Mouse (Mus musculus) frontal cortex, postnatal 14 days (tissue): ENCODE measurements at regions not wholly inside any gene's neighbourhood (a gene's known extent, or its start where the extent isn't known, plus 50 kb on each side); places are given as distances from the start of the nearest gene placed in this dataset.
"Not testable (repeated sequence)": the region's sequence is repeated elsewhere in the genome, so short reads cannot be mapped to it uniquely, and the experiment has no call there.

Source experiments
- DNase-seq, 2 experiments: peaks; one replicate each; pipeline ENCODE4 v3.0.0; 2022; ENCODE audit warnings: low spot score in 2 of 2

DNA sequence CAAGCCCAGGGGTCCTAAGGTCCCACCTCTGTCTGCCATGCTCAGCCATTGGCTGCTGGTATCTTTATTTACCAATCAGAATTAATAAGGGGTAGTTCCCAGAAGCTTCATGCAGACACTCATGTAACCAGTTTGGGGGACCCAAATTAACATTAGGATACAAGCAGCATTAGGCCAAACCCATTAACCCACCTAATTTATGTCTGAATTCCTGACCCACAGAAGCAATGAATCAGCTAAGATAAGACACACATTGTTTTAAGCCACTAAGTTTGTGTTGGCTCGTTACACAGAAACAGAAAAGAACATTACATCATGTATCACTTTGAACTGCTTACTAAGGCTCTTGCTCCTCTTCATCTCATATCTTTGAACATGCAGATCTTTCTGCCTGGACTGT is 461.0 kb downstream of the Lmo7 start:
- no peak for DNase-seq

DNA sequence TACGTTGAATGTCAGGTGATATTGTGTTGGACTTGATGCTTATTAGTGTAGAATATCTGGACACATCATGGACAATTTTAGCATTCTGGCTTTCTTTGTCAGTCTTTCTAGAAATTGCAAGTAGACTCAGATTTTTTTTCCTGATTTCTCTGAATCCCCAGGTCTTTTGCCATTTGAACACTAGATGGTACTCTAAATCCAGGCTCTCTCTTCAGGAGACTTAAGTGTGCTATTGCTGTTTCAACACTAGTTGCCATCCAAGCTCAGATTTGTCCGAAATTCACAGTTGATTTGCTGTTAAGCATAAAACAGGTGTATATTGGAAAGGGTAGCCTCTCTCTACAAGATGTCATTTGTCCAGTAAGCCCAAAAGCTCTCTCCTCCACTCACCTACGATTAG is 451.5 kb downstream of the Lmo7 start:
- DNase-seq = no peak

DNA sequence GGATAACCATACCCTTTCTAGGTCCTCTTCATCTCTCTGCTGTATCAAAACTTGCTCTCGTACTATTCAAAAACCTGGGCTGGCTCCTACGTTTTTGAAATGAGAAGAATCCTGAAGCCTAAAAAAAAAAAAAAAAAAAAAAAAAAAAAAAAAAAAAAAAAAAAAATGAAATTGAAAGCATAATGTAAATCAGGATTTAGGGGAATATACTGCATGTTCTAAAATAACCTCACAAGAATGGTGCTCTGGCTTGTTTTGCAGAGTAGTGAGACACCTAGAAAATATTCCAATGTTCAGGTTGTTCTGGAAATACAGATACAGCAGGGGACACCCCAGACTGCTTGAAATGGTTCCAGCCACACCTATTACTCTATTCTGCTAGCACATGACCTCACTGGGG is 442.0 kb downstream of the Lmo7 start:
- DNase-seq = no peak

DNA sequence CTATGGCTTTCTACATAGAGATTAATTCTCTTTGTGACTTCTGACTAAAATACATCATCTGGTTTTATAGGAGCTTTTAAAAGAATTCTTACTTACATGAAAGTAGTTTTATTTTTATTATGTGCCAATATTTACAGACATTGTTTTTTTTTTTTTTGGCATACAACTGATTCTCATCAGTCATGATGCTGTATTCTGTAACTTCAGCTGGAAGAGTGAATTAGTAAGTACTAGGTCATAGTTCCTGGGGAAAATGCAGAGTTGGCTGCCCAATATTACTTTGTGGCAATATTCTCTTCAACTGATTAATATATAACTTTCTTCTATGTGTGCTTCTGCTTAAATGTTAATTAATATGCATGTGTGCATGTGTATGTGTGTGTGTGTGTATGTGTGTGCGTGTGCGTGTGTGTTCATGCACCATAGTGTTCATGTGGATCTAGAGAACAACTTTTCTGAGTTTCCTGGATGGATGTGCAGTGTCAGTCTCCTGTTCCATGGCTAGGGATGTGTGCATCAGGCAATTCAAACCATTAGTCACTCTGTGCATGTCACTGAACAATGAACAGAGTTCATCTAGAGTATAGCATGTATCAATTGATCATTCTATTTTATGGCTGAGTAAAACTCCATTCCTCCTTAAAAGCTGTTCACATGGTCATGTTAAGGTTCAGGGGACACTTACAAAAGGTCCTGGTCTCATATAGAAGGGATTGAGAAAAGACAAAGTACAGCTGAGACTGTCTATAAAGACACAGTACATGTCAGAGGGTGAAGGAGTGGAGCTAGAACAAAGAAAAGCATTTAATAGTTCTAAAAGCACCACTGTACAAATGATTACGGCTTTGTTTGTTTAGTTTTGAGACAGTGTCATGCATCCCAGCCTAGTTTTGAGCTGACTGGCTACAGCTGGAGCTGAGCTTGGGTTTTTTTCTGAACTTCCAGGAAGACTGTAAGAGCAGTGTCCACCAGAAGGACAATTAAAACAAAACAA is 431.8 kb downstream of the Lmo7 start:
- DNase-seq = no peak

DNA sequence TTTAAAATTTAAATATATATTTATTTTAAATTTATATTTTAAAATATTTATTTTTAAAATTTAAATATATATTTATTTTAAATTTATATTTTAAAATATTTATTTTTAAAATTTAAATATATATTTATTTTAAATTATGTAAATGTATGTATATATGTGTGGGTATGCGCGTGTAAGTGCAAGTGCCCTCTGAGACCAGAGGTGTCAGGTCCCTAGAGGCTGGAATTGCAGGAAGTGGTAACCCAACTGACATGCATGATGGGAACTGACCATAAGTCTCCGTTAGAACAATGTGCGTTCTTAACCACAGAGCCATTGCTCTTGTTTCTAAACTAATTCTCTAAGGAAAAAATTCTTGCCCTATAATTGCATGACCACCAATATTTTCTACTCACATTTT is 420.7 kb downstream of the Lmo7 start:
- DNase-seq = not testable (repeated sequence)

DNA sequence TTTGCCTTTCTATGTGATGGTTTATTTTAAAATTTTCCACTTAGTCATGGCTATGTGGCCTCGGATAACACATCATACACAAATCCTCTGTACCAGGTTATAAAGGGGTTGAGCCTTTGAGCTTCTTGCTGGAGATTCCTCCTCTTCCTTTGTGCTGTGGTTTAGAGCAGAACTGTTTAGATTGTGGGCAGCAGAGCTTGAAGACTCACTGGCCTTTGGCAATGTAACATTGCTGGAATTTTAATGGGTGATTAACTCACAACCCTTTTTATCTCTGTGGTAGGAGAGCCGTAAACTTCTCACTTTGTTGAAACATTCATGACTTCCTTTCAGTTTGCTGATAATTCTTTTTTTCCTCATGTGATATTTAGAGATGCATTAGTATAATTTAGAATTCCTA is 413.0 kb downstream of the Lmo7 start:
- no peak for DNase-seq

DNA sequence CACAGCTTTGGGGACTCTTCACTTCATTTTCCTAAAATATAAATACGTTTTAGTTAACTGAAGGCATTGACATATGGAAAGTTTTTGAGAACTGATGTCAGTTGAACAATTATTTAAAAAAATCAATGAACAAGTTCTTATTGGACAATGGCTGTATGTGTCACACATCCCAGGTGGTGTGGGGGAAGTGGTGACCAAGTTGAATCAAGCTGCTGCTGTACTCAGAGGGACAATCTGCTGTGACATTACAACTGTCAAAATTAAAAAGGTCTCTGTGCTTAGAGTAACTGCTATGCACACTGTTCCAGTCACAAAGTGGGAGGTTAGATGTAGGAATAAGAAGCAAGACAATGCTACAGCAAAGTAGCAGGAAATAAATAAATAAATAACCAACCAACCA is 409.2 kb downstream of the Lmo7 start:
- DNase-seq = no peak

DNA sequence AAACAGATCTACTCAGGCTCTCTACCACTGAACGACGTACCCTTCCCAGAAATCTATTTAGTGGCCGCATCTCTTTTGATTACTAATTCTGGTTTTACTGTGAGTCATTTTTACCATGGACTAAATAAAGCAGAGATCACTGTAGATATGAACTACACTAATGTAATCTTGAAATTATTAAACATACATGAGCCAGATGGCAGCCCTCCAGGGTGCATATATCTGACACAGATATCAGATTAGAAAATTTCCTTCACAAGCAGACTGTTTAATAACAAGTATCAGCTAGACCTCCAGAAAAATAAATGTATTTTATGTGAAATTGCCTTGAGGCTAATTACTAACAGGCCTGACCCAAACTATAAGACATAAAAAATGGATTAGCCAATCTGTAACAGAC is 388.4 kb downstream of the Lmo7 start:
- DNase-seq = no peak

DNA sequence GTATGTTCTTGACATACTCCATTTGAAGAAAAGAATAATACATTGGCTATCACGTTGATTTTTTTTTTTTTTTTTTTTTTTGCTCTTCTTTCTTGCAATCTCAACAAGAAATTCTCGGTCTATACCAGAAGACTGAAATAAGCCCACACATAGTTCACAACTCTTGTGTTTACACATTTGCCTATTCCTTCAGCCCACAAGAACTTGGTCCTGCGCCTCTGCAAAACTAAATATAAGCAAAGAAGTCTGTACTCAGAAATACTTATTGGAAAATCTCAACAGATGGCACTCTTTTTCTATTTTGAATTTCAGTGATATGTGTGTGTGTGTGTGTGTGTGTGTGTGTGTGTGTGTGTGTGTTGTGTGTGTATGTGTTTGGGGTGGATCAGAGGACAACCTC is 376.4 kb downstream of the Lmo7 start:
- DNase-seq = no peak

DNA sequence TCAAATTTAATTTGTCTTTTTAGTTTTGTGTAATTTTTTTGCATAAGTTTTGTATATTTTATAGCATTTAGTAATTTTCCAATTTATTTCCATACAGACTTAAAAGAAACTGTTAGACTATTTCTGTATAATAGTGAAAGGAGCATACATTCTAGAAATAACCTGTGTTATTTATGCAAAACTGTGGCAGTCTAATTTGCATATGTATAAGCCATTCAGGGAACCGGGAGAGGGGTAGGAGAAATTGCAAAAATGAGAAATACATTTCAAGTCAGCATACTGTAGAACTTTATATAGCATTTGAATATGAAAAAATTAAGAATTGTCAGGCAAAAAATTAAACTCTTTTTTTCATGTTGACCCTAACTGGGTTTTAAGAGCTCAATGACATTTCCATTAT is 364.3 kb downstream of the Lmo7 start:
- DNase-seq = no peak

DNA sequence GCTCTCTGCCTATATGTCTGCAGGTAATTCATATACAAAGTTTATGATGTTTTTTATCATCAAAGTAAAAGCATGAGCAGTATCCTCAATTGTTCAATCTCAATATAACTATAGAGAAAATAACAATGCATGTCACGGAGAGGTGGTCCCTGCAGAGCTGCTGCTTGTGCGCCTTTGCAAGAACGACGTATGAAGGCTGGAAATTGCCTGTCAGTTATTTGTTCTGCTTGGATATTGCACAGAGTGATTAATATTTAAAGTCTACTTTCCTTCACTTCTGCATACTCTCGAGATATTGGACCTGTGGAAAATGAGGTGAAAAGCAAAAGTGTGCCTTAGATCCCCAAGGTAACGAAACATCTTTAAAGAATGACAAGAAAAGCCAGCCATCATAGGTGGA is 362.8 kb downstream of the Lmo7 start:
- no peak for DNase-seq

DNA sequence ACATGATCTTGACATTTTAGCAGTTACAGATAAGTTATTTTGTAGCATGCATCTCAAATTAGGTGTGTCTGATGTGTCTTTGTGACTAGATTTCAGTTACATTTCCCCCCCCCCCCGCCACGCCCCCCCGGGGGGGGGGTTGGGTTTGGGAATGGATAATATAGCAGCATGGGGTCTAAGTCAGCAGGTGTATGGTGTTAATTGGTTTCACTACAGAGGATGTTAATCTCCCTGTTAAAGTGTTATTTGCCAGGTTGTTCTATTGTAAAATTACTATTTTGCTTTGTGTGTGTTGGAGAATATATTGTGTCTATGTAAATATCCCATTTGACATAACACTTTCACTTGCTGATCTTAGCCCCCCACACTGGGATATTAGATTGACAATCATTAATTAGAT is 319.2 kb downstream of the Lmo7 start:
- no peak for DNase-seq

DNA sequence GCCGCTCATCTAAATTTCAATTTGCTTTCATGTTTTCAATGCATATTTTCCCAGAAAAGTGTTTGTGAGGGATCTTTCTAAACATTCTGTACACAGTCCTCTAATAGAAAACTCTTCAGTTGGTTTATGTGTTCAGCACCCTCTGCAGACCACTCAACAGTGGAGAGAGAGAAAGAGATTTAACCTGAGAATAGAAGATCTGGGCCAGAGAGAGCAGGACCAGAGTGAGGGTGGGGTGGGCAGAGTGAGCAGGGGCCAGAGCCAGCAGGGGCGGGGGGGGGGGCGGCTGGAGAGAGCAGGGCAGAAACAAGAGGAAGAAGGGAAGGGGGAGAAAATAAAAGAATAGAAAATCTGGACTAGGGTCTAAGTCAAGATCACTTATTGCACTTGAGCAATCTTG is 318.7 kb downstream of the Lmo7 start:
- DNase-seq = no peak

DNA sequence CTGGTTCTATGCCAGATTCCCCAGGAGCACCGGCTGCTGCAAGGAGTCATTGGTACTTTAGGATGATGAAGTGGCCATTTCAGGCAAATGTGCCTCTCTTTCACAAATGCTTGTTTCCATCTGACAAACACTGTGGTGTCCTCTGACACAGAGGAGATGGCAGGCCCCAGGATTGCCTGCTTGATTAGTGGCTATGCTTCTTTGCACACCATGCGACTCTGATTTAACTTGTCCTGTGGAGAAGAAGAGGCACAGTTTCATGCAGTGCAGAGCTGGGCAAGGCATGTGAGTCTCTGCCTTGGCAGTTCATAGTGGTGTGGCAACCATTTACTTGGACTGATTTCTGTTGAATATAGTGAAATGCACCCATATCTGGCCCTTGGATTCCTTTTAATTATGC is 308.4 kb downstream of the Lmo7 start:
- DNase-seq = no peak

DNA sequence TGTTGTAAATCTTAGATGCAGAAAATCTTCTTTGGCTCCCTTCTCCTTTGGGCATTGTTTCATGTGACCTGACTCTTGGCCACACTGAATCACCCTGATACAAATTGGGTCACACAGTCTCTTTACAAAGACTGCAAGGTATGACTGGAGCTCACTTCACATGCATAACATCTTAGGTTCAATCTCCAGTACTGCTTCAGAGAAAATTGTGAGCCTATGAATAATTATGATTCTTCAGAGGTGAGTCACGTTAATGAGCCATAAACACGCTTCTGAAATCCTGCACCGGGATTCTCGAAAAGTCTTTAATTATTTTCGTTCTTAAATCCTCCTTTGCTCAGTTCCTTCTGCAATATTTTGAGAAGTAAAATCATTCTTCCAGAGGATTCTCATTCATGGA is 307.7 kb downstream of the Lmo7 start:
- no peak for DNase-seq

DNA sequence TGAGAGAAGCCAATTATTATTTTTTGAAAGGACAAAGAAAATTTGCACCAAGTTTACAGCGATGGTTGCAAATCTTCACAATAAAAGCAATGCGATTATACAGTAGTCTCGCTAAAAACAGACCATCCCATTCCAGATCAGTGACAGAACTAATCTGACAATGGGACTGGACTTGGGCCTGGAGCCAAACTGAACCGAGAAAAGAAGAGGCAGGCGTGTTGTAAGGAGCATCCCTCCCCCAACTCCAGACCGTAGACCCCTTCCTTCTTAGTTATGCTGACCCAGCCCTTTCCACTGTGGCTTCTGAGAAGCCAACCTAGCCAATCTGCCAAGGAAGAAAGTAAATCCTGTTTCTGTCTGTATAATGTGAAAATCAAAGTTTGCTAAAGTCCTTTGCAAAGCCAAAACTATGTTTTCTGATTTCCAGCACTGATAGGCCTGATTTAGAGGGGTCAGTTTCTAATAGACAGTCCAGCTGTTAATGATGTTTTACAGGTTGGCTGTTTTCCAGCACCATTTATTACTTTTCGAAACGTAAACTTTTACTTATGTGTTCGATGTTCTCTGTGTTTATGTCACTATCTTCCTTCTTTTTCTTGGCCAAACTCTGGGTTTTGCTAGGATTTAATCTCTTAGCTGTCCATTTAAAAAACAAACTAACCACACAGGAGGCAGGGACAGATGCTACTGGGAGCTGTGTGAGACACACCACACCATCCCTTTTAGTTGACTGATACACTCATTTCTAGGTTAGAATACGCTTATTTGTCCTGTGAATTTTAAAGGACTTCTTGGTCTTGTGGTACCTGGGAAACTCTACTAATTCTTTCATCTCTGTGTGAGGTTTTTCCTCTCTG is 301.5 kb downstream of the Lmo7 start:
- no peak for DNase-seq

DNA sequence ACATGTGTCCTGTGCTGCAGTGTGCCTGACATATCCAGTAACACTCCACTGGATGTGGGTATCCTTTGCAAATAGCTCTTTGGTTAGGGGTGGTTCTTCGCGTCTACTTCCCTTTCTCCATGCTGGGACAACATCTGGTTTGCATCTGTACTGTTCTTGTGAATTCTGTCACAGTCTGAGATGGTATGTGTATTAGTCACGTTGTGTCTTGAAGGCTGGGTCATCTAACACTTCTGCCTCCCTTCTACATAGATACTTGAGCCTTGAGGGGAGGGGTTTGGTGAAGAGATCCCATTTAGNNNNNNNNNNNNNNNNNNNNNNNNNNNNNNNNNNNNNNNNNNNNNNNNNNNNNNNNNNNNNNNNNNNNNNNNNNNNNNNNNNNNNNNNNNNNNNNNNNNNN is 294.9 kb downstream of the Lmo7 start:
- DNase-seq = no peak

DNA sequence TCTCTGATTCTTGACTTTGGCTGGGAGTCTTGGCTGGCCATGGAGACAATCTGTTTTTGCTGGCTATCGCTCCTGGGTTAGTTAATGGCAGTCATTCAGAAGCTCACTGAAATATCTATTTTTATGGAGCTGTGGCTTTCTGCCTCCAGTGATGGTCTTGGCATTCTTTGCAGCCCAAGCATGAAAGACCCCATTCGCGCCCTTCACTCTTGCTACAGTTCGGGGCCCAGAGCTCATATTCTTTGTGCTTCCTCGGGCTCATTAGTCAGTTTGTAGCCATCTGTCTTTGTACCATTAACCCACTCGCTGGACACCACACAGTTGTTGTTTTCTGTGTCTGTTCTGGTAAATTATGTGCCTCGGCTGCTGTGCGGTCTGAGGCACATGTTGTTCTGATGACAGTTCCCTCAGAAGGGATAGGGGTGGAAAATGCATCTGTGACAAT is 290.4 kb downstream of the Lmo7 start:
- no peak for DNase-seq

DNA sequence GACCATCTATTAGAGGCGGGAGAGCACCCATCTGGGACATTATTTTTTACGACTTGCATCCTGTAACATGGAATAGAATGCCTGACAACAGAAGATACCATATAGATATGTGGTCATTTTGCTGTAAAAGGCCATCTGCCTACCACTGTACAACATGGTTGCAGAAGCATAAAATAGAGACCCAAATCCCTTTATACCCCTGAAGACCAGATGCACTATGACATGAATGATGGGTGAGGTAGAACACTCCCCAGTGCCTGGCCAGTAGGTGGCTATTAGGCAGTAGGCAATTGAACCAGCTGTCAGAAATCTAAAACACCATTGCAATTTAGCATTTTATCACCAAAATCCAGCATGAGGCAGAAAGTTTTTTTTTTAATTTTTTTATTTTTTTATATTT is 289.6 kb downstream of the Lmo7 start:
- no peak for DNase-seq

DNA sequence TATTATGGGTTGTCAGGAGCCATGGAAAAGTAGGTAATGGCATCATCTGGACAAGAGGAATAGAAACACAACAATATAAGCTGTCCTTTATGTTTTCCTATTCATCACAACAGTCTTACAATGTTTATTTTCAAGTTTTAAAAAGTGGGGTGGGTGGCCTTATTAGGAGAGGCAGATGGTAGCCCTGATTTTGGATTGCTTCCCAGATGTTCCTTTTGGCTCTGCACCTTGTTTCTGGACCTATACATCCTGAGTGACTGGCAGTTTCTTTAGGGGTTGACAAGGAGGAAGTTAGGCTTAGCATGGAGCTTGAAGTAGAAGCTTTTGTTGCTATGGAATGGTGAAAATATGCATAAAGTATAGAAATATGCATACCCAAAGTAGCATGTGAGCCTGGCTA is 286.8 kb downstream of the Lmo7 start:
- no peak for DNase-seq

DNA sequence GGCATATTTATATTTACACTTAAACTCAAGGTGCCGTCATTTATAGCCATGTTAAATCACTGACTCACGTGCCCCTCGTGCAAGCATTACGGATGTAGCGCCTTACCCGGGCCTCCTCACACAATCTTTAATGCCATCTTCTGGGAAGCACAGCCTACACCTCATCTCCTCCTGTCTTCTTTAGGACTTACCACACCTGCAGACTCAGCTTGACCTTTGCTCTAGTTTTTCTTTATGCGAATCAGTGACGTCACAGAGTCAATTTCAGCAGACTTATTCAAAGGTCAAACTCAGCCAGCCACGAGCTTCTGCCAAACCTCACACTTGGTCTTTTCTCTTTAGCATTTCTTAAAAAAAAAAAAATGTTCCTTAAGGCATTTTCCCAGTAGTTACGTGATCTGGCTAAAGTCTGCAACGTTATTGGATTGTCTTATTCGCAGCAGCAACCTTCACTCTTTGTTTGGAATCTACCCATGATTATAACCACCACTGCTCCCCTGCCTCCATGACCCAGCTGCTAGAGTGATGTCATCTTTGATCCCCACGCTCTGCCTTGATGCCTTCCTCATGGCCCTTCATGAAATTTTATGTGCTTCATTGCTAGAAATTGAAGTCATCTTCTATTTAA is 285.3 kb downstream of the Lmo7 start:
- DNase-seq = no peak

DNA sequence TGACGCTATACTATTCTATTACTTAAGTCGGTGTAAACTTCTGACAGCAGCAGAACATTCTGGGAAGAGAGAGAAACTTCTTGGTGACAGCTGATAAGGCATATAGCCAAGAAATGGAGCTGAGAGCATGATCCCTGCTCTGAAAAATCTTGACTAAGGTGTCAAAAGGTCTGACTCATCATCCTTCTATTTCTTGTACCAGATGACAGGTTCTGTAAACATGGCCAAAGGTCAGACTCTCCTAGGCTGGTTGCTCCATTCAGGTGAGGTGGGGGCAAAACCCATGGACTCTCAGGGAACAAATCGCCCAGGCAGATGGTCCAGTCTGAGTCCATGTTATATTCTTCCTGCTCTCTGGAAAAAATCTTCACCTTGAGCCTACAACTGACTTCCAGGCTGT is 283.5 kb downstream of the Lmo7 start:
- DNase-seq = no peak
